Mouse (Mus musculus) ES-E14 (cell line): ENCODE data around the gene Egfr.

Experiments used
- CHD2 ChIP-seq: IDR thresholded peaks from 2 replicates; pipeline ENCODE4 v1.6.1; 2014; ENCODE audit warnings: mild to moderate bottlenecking, low read depth, low read length, inconsistent platforms
- ZNF384 ChIP-seq: IDR thresholded peaks from 2 replicates; pipeline ENCODE4 v1.6.1; 2012; ENCODE audit warnings: low read depth, low read length, inconsistent platforms

- TF ChIP-seq ZNF384: no peak
- no peak for TF ChIP-seq CHD2
These were observed 190.0 kb downstream of the Egfr start for GRCm38 (mm10) chr11:16941973-16942452.
